Mouse (Mus musculus): ENCODE results near the gene Zfp212.
A peak's percentile ranks its signal among the peaks of the same experiment; 100 is the strongest.

The Zfp212 gene

DNA sequence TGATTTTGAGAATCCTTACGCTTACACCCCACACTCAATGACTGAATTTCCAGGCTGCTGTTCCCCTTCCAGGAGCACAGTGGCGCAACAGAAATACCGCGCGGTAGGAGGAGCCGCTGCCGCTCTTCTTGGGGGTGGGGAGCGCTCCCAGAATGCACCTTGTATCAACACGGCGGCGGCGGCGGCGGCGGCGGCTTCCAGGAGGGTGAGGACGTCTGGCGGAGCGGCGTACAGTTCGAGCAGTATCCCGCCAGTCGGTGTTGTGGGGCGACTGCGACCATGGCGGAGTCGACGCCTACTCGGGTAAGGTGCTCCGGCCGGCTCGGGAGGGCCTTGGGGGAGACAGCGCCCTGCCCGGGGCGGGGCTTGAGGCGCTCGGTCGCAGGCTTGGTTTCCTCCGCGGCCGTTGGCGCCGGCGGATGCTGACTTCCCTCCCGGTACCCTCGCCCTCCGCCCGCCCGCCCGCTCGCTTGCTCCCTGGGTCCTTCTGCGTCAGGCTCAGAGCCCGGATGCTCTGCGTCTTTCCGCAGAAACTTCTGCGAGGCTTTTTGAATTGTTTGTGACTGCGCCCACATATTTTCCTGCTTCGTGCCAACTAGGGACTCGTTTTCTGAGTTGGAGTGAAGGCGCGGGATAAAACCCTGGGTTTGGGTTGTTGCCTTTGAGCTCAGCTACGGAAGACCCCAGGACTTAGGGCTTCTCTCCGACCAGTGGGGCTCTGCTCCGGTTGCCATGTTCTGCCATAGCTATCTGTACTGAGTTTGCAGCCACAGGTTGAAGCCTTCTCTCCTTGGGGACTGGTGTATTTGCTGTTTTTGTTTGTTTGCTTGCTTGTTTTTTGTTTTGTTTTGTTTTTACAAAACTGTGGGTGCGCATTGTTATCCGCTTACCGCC is at the start of gene Zfp212:
Gene Zfp212 (plus strand): TSS at position 30 of the 894 bp plus-strand sequence.
- peak; percentile 75 for DNase-seq (ENCODE audit: extremely low read depth, low read depth)

GRCm38 (mm10) chr6:47872266-47872665 is 48.0 kb upstream of the Zfp212 start:
- no peak for DNase-seq (ENCODE audit: extremely low read depth, low read depth)

GRCm38 (mm10) chr6:47877058-47877457 is 43.2 kb upstream of the Zfp212 start, which contains the start of gene Zfp282:
Zfp282 (plus strand) TSS chr6:47877204.
- no peak for DNase-seq (ENCODE audit: extremely low read depth, low read depth)

DNA sequence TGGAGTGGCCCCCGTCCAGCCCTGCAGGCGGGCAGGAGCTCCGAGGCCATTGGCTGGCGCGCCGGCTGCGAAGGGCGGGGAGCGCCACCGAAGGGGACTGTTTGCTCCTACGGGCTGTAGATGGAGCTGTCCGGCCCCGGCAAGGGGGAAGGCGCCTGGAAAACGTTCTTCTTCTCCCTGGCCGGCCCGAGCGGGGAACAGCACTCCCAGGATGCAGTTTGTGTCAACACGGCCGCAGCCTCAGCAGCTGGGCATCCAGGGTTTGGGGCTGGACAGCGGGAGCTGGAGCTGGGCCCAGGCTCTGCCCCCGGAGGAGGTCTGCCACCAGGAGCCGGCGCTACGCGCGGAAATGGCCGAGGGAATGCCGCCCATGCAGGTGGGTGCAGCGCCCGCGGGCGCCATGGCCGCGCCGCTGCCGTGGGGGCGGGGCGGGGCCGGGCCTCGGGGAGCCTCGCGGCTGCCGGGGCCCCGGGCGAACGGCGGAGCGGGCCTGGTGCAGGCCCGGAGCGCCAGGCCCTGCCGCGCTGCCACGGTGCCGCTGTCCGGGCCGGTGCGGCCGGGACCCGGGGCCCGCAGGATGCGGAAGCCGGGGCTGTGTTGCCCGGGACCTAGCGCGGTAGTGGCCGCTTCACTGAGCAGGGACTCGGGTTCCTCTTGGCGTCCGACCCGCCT is 42.7 kb upstream of the Zfp212 start:
- DNase-seq (ENCODE audit: extremely low read depth, low read depth): peak; percentile 46

DNA sequence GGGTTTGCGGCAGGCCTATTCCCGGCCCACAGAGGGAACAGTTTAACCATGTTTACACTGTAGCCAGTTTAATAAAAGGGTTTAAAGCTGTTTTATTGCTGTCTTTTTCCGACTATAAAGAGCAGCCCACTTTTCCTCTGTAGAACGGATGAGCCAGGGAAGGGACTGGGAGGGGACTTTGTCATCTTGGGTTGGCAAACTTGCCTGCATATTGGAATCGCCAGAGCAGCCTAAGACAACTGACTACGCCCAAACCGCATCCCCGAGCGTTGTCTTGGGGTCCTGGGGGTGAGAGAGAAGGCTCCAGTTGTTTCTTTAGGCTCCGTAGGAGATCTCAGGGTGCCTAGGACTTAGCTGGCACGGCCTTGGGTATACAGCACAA is 42.2 kb upstream of the Zfp212 start:
- no peak for DNase-seq (ENCODE audit: extremely low read depth, low read depth)

- DNase-seq (ENCODE audit: extremely low read depth, low read depth): no peak
Measured at GRCm38 (mm10) chr6:47878593-47878992, 41.7 kb upstream of the Zfp212 start.

GRCm38 (mm10) chr6:47879049-47879716 is 41.1 kb upstream of the Zfp212 start:
- no peak for DNase-seq (ENCODE audit: extremely low read depth, low read depth)

GRCm38 (mm10) chr6:47880166-47880565 is 40.1 kb upstream of the Zfp212 start:
- no peak for DNase-seq (ENCODE audit: extremely low read depth, low read depth)

GRCm38 (mm10) chr6:47888812-47889383 is 31.4 kb upstream of the Zfp212 start:
- no peak for DNase-seq (ENCODE audit: extremely low read depth, low read depth)

GRCm38 (mm10) chr6:47899416-47899815 is 20.9 kb upstream of the Zfp212 start:
- DNase-seq (ENCODE audit: extremely low read depth, low read depth): no peak

- DNase-seq (ENCODE audit: extremely low read depth, low read depth): no peak
Measured at GRCm38 (mm10) chr6:47903587-47903986, 16.7 kb upstream of the Zfp212 start.

GRCm38 (mm10) chr6:47904361-47904760 is 15.9 kb upstream of the Zfp212 start:
- no peak for DNase-seq (ENCODE audit: extremely low read depth, low read depth)

- no peak for DNase-seq (ENCODE audit: extremely low read depth, low read depth)
Measured at GRCm38 (mm10) chr6:47904917-47905695, 15.2 kb upstream of the Zfp212 start.

DNA sequence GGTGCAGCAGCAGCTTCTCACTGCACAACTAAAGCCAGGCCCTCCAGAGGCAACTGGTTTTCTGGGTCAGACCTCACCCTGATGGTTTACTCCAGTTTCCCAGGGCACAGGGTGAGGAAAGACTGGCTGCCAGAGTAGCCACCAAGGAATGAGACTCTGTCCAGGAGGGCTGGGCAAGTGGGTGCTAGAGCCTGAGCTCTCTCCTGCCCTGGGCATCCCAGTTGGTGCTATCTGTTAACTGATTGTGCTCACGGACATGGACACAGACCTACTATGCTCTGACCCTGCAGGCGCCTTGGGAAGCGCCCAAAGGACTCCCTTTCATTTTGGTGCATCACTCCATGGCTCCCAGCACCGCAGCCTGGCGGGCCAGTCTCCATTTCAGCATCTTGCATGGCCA is 13.9 kb upstream of the Zfp212 start:
- no peak for DNase-seq (ENCODE audit: extremely low read depth, low read depth)

- no peak for DNase-seq (ENCODE audit: extremely low read depth, low read depth)
Measured at GRCm38 (mm10) chr6:47909007-47909406, 11.3 kb upstream of the Zfp212 start.

DNA sequence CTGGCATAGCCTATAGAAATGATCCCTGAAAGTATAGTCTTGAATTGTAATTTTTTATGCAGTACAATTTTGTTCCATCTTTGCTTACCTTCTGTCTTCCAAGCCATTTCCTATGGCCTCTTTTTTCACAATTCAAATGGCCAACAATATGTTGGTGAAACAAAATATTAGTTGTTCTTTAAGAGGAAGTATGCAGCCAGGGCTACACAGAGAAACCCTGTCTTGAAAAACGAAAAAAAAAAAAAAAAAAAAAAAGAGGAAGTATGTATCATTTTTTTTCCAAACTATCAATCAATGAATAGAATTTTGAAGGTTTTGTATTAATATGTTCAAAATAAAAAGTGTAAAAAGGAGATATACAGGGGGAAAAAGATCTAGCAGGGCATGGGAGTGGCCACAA is 8.6 kb upstream of the Zfp212 start:
- peak; percentile 35 for DNase-seq (ENCODE audit: extremely low read depth, low read depth)

GRCm38 (mm10) chr6:47912991-47913390 is 7.3 kb upstream of the Zfp212 start:
- DNase-seq (ENCODE audit: extremely low read depth, low read depth): no peak

DNA sequence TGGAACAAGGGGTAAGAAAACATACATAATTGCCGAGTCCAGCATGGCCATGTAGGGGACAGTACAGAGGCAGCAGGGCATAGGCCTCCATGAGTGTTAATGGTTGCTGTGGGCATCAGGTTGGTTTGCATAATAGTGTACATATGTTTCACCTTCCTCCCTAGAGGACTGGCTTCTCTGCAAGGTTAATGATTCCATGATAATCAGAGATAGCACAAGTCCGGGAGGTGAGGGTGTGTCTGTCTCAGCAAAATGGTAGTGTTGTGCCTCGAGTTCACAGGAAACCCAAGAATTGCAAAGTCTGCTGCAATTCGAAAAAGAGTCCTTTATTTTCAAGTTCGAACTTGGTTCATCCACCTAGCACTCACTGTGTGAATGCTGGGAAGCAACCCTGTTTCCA is 3.2 kb upstream of the Zfp212 start:
- DNase-seq (ENCODE audit: extremely low read depth, low read depth): no peak

- no peak for DNase-seq (ENCODE audit: extremely low read depth, low read depth)
Measured at GRCm38 (mm10) chr6:47918768-47919274, 1.5 kb upstream of the Zfp212 start.

DNA sequence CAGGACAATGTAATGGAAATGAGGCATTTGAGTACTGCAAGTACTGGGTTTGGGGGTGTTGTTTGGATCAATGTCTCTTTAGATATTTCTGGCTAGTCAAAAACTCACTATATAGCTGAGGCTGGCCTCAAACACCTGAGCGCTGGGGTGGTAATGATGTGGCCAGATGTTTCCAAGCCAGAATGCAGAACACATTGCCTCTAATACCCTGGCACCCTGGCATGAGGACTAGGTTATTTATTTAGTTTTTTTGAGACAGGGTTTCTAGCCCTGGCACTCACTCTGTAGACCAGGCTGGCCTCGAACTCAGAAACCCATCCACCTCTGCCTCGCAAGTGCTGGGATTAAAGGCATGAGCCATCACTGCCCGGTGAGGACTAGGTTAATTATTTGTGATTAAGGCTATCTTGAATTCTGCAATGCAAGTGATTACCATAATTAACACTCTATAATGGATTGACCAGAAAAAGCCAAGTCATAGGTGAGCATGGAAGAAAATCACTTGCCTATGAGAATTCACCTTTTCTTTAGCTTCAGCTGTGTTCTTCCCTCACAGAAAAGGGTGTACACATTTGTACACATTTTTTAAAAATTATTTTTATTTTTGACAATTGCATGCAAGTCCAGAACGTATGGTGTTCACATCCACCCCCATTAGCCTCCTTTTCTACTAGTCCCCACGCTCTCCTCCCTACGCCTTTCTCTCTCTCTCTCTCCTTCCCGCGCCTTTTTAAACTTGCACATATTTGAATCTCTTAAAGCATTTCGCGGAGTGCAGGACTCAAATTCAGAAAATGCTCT is 430 bp upstream of the Zfp212 start:
- no peak for DNase-seq (ENCODE audit: extremely low read depth, low read depth)
